Mouse (Mus musculus) retina, postnatal 7 days (tissue): ENCODE measurements around the gene Dclre1c.

ENCODE experiments used
- DNase-seq: peaks from one replicate; pipeline ENCODE4 v3.0.0-alpha.2; 2012; ENCODE audit warnings: low read depth, low spot score

Dclre1c gene

GRCm38 (mm10) chr2:3474861-3475283, 50.9 kb downstream of the Dclre1c start, which contains the start of gene Suv39h2:
Gene Suv39h2 (minus strand): TSS chr2:3475031.
- peak; percentile 92 for DNase-seq

DNA sequence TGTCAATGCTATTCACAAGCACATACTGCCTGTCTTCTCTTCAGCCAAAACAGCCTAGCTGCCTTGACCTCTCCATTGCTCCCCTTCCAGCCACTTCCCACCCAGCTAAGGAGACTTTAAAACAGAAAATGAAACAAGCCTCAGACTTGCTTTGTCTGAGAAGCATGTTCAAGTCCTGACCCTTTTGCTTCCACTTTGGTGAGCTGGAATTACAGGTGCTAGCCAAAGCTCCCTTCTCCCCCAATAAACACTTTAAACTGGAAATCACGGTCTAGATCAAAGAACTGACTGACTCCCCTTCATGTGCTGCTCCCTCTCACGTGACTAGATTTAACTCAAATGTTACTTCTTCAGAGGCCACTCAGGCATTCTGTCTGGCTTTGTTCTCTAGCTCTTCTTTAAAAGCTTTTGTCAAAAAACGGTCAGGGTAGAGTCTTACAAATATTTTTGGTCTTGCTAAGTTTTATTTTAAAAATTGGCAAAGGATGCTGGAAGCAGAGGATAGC, 51.9 kb downstream of the Dclre1c start:
- no peak for DNase-seq

DNA sequence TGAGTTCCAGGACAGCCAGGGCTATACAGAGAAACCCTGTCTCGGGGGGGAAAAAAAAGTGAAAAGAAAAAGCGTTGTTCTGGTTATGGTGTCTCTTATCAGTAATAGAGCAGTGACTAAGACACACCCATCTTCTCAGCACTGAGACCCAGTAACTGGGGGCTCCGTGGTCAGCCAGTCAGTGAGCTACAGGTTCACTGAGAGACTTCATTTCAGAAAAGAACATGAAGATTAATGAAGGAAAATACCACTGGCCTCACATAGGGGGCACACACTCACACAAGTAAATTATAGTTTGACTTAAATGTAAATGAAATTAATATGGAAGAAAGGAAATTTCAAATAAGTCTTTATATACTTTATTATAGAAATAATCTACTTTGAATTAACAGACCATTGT, 56.3 kb downstream of the Dclre1c start:
- no peak for DNase-seq

GRCm38 (mm10) chr2:3489816-3490215, 65.9 kb downstream of the Dclre1c start:
- peak; percentile 79 for DNase-seq

GRCm38 (mm10) chr2:3493833-3494409, 70.0 kb downstream of the Dclre1c start:
- DNase-seq = no peak

- DNase-seq = no peak
Observed at GRCm38 (mm10) chr2:3499543-3499942, 75.6 kb downstream of the Dclre1c start.

DNA sequence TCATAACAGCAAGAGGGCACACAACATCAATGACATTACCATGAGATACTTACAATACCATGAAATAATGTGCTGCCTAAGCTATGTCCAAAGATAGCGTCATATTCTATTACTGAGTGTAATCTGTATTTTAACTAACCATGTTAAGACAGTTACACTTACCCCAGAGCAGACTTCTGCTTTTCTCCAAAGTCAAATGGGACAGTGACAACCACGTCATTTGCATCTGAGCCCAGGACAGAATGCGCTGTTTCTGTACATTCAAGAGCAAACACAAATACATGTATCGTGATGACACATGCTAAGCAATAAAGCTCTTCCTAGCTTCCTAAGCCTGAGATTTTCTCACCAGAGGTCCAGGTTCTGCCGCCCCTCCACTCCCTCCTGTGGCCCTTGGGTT, 77.0 kb downstream of the Dclre1c start:
- no peak for DNase-seq

DNA sequence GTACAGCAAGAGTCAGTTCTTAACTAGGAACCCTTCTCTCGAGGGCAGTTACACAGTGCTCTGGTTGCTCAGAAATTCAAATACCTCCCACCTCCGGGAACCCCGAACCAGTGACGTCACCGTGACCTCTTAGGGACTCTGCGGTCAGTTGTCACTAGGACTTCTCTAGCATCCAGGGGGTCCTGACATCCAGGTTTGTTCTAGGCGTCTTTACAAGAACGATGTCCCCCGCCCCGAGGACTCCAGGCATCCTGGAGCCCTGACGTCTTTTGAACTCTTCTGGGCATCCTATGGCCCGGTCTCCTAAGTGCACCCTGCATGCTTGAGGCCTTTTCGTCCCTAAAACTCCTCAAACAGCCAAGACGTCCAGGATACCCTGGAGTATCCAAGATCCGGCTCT, 88.1 kb downstream of the Dclre1c start:
- DNase-seq = no peak

DNA sequence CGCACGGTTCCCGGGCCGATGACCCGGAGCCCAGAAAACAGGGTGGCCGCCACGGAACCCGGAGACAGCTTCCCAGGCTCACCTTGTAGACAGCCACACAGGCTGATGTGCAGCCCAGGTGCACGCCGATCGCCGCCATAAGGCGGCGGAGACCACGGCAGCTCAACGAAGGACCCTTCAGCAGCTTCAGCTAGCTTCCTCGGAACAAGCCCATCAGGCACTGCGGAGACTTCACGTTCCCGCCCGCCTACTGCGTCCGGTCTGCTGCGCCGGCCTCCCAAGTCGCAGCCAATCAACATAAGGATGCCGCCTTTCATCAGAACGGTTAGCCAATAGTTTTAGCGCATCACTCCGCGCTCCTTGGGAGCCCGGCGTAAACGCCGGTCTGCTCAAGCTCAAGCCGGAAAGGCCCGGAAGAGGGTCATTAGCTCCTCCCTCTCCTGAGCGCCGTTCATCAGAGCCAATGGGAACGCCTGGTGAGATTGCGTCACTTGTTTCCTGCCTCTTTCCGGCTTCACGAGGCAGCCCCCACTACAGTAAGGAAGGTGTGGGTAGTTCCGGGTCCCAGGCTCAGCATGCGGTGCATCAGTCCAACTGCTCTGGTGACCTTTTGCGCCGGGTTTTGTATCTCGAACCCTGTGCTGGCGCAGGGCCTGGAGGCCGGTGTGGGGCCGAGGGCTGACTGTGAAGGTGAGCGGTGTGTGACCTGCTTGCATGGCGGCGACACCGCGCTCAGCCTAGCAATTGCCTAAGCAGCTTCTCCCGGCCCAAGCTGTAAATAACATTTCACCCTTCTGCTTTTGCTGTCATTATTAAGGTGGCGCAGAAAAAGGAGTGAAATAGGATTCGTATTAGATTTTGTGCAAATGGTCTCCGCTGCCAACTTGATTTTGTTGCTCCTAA, 88.9 kb downstream of the Dclre1c start, which contains the start of the genes Gm45902, Hspa14 and Cdnf:
Gene Gm45902 (minus strand): TSS at position 239 of the 903 bp plus-strand sequence.
Gene Hspa14 (minus strand): TSS at position 263 of the 903 bp plus-strand sequence.
Gene Cdnf (plus strand): TSS at position 479 of the 903 bp plus-strand sequence.
- DNase-seq = peak; percentile 94
